Mouse (Mus musculus) hindbrain, embryonic 13.5 days (tissue): ENCODE data around the gene Cdc34. TPM values are rescaled to one million over a fixed set of nuclear protein-coding genes. Genes with fewer than 3 reads are reported as not detected.

Experiments used
- ATAC-seq: fragments of 200-750 bp; cut with Nextera tagmentation; 2 replicates; pipeline ENCODE4 v1.8.0; 2017; ENCODE audit warnings: moderate TSS enrichment; ENCODE audit not compliant: low FRiP score
- H3K27ac ChIP-seq: fragments of 300-500 bp; sonication (generic); 2 replicates; pipeline ENCODE4 v1.5.1; 2015; ENCODE audit warnings: inconsistent platforms, mild to moderate bottlenecking, moderate library complexity
- H3K27me3 ChIP-seq: fragments of 300-500 bp; sonication (generic); 2 replicates; pipeline ENCODE4 v1.6.1; 2015; ENCODE audit warnings: mild to moderate bottlenecking, inconsistent platforms
- H3K36me3 ChIP-seq: fragments of 300-500 bp; sonication (generic); 2 replicates; pipeline ENCODE4 v1.6.1; 2015; ENCODE audit warnings: mild to moderate bottlenecking, inconsistent platforms
- H3K4me1 ChIP-seq: fragments of 300-500 bp; sonication (generic); replicated peaks from 2 replicates; pipeline ENCODE4 v1.6.1; 2015; ENCODE audit warnings: inconsistent platforms
- H3K4me2 ChIP-seq: fragments of 300-500 bp; sonication (generic); 2 replicates; pipeline ENCODE4 v1.6.1; 2015; ENCODE audit warnings: inconsistent platforms, mild to moderate bottlenecking, moderate library complexity
- H3K4me3 ChIP-seq: fragments of 300-500 bp; sonication (generic); 2 replicates; pipeline ENCODE4 v1.5.1; 2015; ENCODE audit warnings: mild to moderate bottlenecking, inconsistent platforms
- H3K9ac ChIP-seq: fragments of 300-500 bp; sonication (generic); 2 replicates; pipeline ENCODE4 v1.6.1; 2015; ENCODE audit warnings: mild to moderate bottlenecking, inconsistent platforms
- H3K9me3 ChIP-seq: fragments of 300-500 bp; sonication (generic); 2 replicates; pipeline ENCODE4 v1.6.1; 2016; ENCODE audit warnings: inconsistent platforms
- WGBS: fragments of 180-500 bp; shearing (Covaris S2); methylation state at CpG from one replicate; pipeline ENCODE4 v1.1.7; 2015; 5-methylcytosine and 5-hydroxymethylcytosine counted together
- polyA plus RNA-seq: library from polyadenylated mRNA; unstranded; fragments of >200 nt; fragmentation: Nextera tagmentation; extraction: Ambion mirVana; gene quantifications from 2 replicates; pipeline ENCODE4 v1.2.1, GENCODE M21; 2015

Gene Cdc34
- polyA plus RNA-seq, 1 experiment from 2014 or later = 92.7 TPM

- peaks cover 22% of the 10 kb centered on the region for H3K36me3 ChIP-seq
- no peak overlapping the region for H3K4me2 ChIP-seq
- no peaks in the 10 kb centered on the region for H3K9me3 ChIP-seq
- peaks cover 25% of the 10 kb centered on the region for H3K4me1 ChIP-seq
- no peak for ATAC-seq
- no peak overlapping the region for H3K27ac ChIP-seq
- no peak overlapping the region for H3K4me3 ChIP-seq
- 70% methylated on average over 4 of the region's 4 CpGs for WGBS
- no peak overlapping the region for H3K9ac ChIP-seq
- peaks cover 56% of the 10 kb centered on the region for H3K27me3 ChIP-seq
These were observed 33.0 kb downstream of the Cdc34 start for GRCm38 (mm10) chr10:79714996-79715395.

- H3K27ac ChIP-seq = no peak within 1 kb of the TSS
- H3K4me1 ChIP-seq = peaks cover 25% of the 10 kb centered on the region
- H3K4me3 ChIP-seq = peak within 1 kb of the TSS; percentile 67
- peaks cover 7% of the 10 kb centered on the region for H3K36me3 ChIP-seq
- H3K9me3 ChIP-seq = no peaks in the 10 kb centered on the region
- WGBS = 3% methylated on average over 49 of the region's 91 CpGs
- peaks cover 61% of the 10 kb centered on the region for H3K27me3 ChIP-seq
- peak within 1 kb of the TSS; percentile 94 for H3K4me2 ChIP-seq
- ATAC-seq = peak; percentile 50
- peak within 1 kb of the TSS; percentile 82 for H3K9ac ChIP-seq
These were observed 34.4 kb downstream of the Cdc34 start, which contains the start of gene Hcn2 for GRCm38 (mm10) chr10:79716254-79716987. Gene Hcn2, plus strand, starts transcription at chr10:79716634.

- ATAC-seq = peak; percentile 11
- H3K4me2 ChIP-seq = peak overlapping the region; percentile 94
- WGBS = under 1% methylated on average over 43 of the region's 44 CpGs
- H3K9me3 ChIP-seq = no peaks in the 10 kb centered on the region
- H3K36me3 ChIP-seq = peaks cover 2% of the 10 kb centered on the region
- H3K4me1 ChIP-seq = peaks cover 25% of the 10 kb centered on the region
- H3K27ac ChIP-seq = no peak overlapping the region
- H3K27me3 ChIP-seq = peaks cover 61% of the 10 kb centered on the region
- H3K4me3 ChIP-seq = peak overlapping the region; percentile 67
- peak overlapping the region; percentile 82 for H3K9ac ChIP-seq
These were observed 35.0 kb downstream of the Cdc34 start for GRCm38 (mm10) chr10:79716988-79717355.

- peak overlapping the region; percentile 94 for H3K4me2 ChIP-seq
- peak overlapping the region; percentile 82 for H3K9ac ChIP-seq
- no peaks in the 10 kb centered on the region for H3K36me3 ChIP-seq
- peaks cover 61% of the 10 kb centered on the region for H3K27me3 ChIP-seq
- no peak overlapping the region for H3K27ac ChIP-seq
- peak overlapping the region; percentile 67 for H3K4me3 ChIP-seq
- H3K4me1 ChIP-seq = peaks cover 30% of the 10 kb centered on the region
- no peaks in the 10 kb centered on the region for H3K9me3 ChIP-seq
- 5% methylated on average over 43 of the region's 43 CpGs for WGBS
- no peak for ATAC-seq
These were observed 35.8 kb downstream of the Cdc34 start for GRCm38 (mm10) chr10:79717640-79718357.

- no peaks in the 10 kb centered on the region for H3K9me3 ChIP-seq
- H3K9ac ChIP-seq = no peak overlapping the region
- no peak for ATAC-seq
- H3K4me3 ChIP-seq = no peak overlapping the region
- H3K4me2 ChIP-seq = no peak overlapping the region
- peaks cover 44% of the 10 kb centered on the region for H3K27me3 ChIP-seq
- H3K36me3 ChIP-seq = no peaks in the 10 kb centered on the region
- peaks cover 27% of the 10 kb centered on the region for H3K4me1 ChIP-seq
- WGBS = 76% methylated on average over 5 of the region's 5 CpGs
- no peak overlapping the region for H3K27ac ChIP-seq
These were observed 39.1 kb downstream of the Cdc34 start for GRCm38 (mm10) chr10:79721089-79721488.

- peaks cover 25% of the 10 kb centered on the region for H3K27me3 ChIP-seq
- no peaks in the 10 kb centered on the region for H3K36me3 ChIP-seq
- H3K4me2 ChIP-seq = no peak overlapping the region
- peaks cover 10% of the 10 kb centered on the region for H3K4me1 ChIP-seq
- WGBS = 66% methylated on average over 6 of the region's 6 CpGs
- H3K9ac ChIP-seq = no peak overlapping the region
- no peak for ATAC-seq
- H3K4me3 ChIP-seq = no peak overlapping the region
- H3K27ac ChIP-seq = no peak overlapping the region
- H3K9me3 ChIP-seq = no peaks in the 10 kb centered on the region; the same call in 1 of the 2 replicates
These were observed 41.1 kb downstream of the Cdc34 start for GRCm38 (mm10) chr10:79723047-79723446.

GRCm38 (mm10) chr10:79723692-79724091 lies 41.7 kb downstream of the Cdc34 start:
- Histone ChIP-seq H3K9me3 (no peaks in the 10 kb centered on the region; the same call in 1 of the 2 replicates), H3K4me1 (peaks cover 7% of the 10 kb centered on the region), H3K4me3 (no peak overlapping the region), H3K36me3 (no peaks in the 10 kb centered on the region), H3K27me3 (peaks cover 19% of the 10 kb centered on the region), H3K4me2 (no peak overlapping the region), H3K9ac (no peak overlapping the region), H3K27ac (no peak overlapping the region)
- no peak for ATAC-seq
- WGBS = 88% methylated on average over 7 of the region's 7 CpGs

- ATAC-seq = no peak
- H3K9me3 ChIP-seq = no peaks in the 10 kb centered on the region; the same call in 1 of the 2 replicates
- H3K4me1 ChIP-seq = peaks cover 7% of the 10 kb centered on the region
- H3K36me3 ChIP-seq = peaks cover 4% of the 10 kb centered on the region; the same call in 1 of the 2 replicates
- 35% methylated on average over 11 of the region's 11 CpGs for WGBS
- H3K4me3 ChIP-seq = no peak overlapping the region
- no peak overlapping the region for H3K4me2 ChIP-seq
- no peak overlapping the region for H3K27ac ChIP-seq
- H3K27me3 ChIP-seq = no peaks in the 10 kb centered on the region
- no peak overlapping the region for H3K9ac ChIP-seq
These were observed 44.1 kb downstream of the Cdc34 start for GRCm38 (mm10) chr10:79726090-79726489.

- H3K4me3 ChIP-seq = no peak overlapping the region
- no peak for ATAC-seq
- H3K9me3 ChIP-seq = no peaks in the 10 kb centered on the region; the same call in 1 of the 2 replicates
- no peaks in the 10 kb centered on the region for H3K27me3 ChIP-seq
- H3K27ac ChIP-seq = no peak overlapping the region
- no peaks in the 10 kb centered on the region; the same call in 1 of the 2 replicates for H3K4me1 ChIP-seq
- 74% methylated on average over 28 of the region's 28 CpGs for WGBS
- H3K9ac ChIP-seq = no peak overlapping the region
- no peak overlapping the region for H3K4me2 ChIP-seq
- H3K36me3 ChIP-seq = peaks cover 27% of the 10 kb centered on the region
These were observed 46.6 kb downstream of the Cdc34 start for GRCm38 (mm10) chr10:79728323-79729249.

- 0 out of 2 replicates have a peak, but pooled peaks have one; percentile 34 for ATAC-seq
- no peak overlapping the region for H3K9ac ChIP-seq
- H3K4me3 ChIP-seq = no peak overlapping the region
- no peaks in the 10 kb centered on the region; the same call in 1 of the 2 replicates for H3K4me1 ChIP-seq
- no peak overlapping the region for H3K27ac ChIP-seq
- no peaks in the 10 kb centered on the region; the same call in 1 of the 2 replicates for H3K9me3 ChIP-seq
- peaks cover 36% of the 10 kb centered on the region for H3K36me3 ChIP-seq
- 76% methylated on average over 13 of the region's 13 CpGs for WGBS
- H3K4me2 ChIP-seq = no peak overlapping the region
- 0 out of 2 replicates have a peak, but pooled peaks cover under 1% of the 10 kb centered on the region for H3K27me3 ChIP-seq
These were observed 47.5 kb downstream of the Cdc34 start for GRCm38 (mm10) chr10:79729357-79729965.

- H3K4me2 ChIP-seq = no peak overlapping the region
- 92% methylated on average over 1 of the region's 1 CpGs for WGBS
- ATAC-seq = no peak
- no peak overlapping the region for H3K27ac ChIP-seq
- H3K4me1 ChIP-seq = no peaks in the 10 kb centered on the region; the same call in 1 of the 2 replicates
- peaks cover 5% of the 10 kb centered on the region; the same call in 1 of the 2 replicates for H3K9me3 ChIP-seq
- no peak overlapping the region for H3K4me3 ChIP-seq
- peaks cover 23% of the 10 kb centered on the region for H3K27me3 ChIP-seq
- peaks cover 66% of the 10 kb centered on the region for H3K36me3 ChIP-seq
- H3K9ac ChIP-seq = no peak overlapping the region
These were observed 50.5 kb downstream of the Cdc34 start for GRCm38 (mm10) chr10:79732500-79732899.
